Mouse (Mus musculus): ENCODE results near the gene Cuedc1.
"Not testable (repeated sequence)": the region's sequence is repeated elsewhere in the genome, so short reads cannot be mapped to it uniquely, and the experiment has no call there.

The Cuedc1 gene

GRCm38 (mm10) chr11:88203712-88204532 is 106.1 kb downstream of the Cuedc1 start, which contains the start of gene Mrps23:
Gene Mrps23, plus strand, starts transcription at chr11:88204388.
- DNase-seq (ENCODE audit: low spot score in 2 of 2), result peak; percentile 90 to 93

GRCm38 (mm10) chr11:88204593-88205368 is 106.9 kb downstream of the Cuedc1 start:
- DNase-seq (ENCODE audit: low spot score in 2 of 2), result no peak

- not testable (repeated sequence) for DNase-seq (ENCODE audit: low spot score in 2 of 2)
These were observed 108.7 kb downstream of the Cuedc1 start for GRCm38 (mm10) chr11:88206576-88206975.

- no peak for DNase-seq (ENCODE audit: low spot score in 2 of 2)
These were observed 109.8 kb downstream of the Cuedc1 start for GRCm38 (mm10) chr11:88207697-88208096.

GRCm38 (mm10) chr11:88211824-88212582 is 114.1 kb downstream of the Cuedc1 start:
- no peak for DNase-seq (ENCODE audit: low spot score in 2 of 2)

- DNase-seq (ENCODE audit: low spot score in 2 of 2), result no peak
These were observed 115.9 kb downstream of the Cuedc1 start for GRCm38 (mm10) chr11:88213757-88214156.

GRCm38 (mm10) chr11:88214881-88215831 is 117.3 kb downstream of the Cuedc1 start:
- DNase-seq (ENCODE audit: low spot score in 2 of 2), result no peak

GRCm38 (mm10) chr11:88216231-88216685 is 118.4 kb downstream of the Cuedc1 start:
- DNase-seq (ENCODE audit: low spot score in 2 of 2), result no peak

- DNase-seq (ENCODE audit: low spot score in 2 of 2), result no peak
These were observed 120.3 kb downstream of the Cuedc1 start for GRCm38 (mm10) chr11:88218155-88218554.

GRCm38 (mm10) chr11:88218586-88218985 is 120.7 kb downstream of the Cuedc1 start:
- DNase-seq (ENCODE audit: low spot score in 2 of 2), result no peak

GRCm38 (mm10) chr11:88221929-88222475 is 124.1 kb downstream of the Cuedc1 start:
- DNase-seq (ENCODE audit: low spot score in 2 of 2), result no peak

GRCm38 (mm10) chr11:88227001-88227957 is 129.4 kb downstream of the Cuedc1 start:
- DNase-seq (ENCODE audit: low spot score in 2 of 2), result no peak

- no peak for DNase-seq (ENCODE audit: low spot score in 2 of 2)
These were observed 133.4 kb downstream of the Cuedc1 start for GRCm38 (mm10) chr11:88231213-88231790.

GRCm38 (mm10) chr11:88233528-88234427 is 135.9 kb downstream of the Cuedc1 start:
- no peak for DNase-seq (ENCODE audit: low spot score in 2 of 2)

- DNase-seq (ENCODE audit: low spot score in 2 of 2), result no peak
These were observed 136.9 kb downstream of the Cuedc1 start for GRCm38 (mm10) chr11:88234789-88235188.

GRCm38 (mm10) chr11:88235221-88236203 is 137.7 kb downstream of the Cuedc1 start:
- no peak for DNase-seq (ENCODE audit: low spot score in 2 of 2)

- no peak for DNase-seq (ENCODE audit: low spot score in 2 of 2)
These were observed 142.4 kb downstream of the Cuedc1 start for GRCm38 (mm10) chr11:88240275-88240674.

Measured in urinary bladder, postnatal 4 days (tissue).